Mouse (Mus musculus) v-Abl transformed pro-B cells (cell line): ENCODE data around the gene St6galnac3.

ENCODE experiments used
- in situ Hi-C, 2 experiments: fragments of 400-800 bp; cut with MboI; formaldehyde crosslinking; loops; one replicate each; pipeline ENCODE4 v1.15.1; 2025; ENCODE audit not compliant: unreplicated experiment in 2 of 2

The St6galnac3 gene

DNA sequence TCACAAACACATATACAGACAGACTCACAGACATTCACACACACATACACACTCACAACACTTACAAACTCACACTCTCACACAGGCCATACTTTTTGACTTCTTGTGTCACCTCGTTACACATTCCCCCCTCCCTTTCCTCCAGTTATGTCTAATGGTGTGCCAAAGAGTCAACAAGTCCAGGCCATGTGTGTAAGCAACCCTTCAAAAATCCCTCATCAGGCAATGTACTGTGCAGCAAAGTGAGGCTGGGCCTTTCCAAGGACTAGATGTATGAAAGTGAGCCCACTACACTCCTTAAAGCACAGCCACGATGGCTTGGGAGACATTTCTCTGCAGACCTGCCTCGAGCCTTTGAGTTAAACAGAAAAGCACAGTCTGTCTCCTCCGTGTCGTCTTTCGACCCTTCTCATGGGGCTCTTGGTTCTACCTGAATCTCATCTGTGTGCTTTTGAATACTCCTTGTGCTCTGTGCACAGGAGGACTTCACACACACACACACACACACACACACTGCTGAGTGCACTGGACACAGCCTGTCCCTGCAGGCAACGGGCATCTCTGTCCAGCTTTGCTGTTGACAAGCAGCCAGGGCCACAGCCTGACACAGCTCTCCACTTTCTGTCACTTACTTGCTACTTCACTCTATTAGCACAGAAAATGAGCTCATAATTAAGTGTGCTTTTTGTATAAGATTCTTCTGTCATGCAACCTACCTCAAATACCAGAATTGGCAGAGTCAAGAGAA is 177.9 kb downstream of the St6galnac3 start:
- in situ Hi-C loops: no loop called here

DNA sequence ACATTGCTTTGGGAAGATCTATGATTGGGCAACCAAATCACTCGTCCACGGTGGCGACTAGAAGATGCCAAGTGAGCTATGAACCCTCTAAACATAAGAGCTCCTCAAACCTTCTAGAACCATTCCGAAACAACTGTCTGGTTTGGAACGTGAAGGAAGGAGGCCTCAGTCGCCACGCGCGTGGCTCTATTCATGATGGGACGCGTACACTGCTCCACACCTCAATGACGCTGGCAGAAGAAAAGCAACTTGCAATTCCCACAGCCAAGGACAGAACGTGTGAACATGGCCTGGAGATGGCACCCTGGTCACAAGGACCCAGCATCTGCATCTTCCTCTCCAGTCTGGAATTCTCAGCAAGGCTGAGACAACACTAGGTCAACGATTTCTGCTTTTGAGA is 185.1 kb downstream of the St6galnac3 start:
- in situ Hi-C loops: no loop called here

DNA sequence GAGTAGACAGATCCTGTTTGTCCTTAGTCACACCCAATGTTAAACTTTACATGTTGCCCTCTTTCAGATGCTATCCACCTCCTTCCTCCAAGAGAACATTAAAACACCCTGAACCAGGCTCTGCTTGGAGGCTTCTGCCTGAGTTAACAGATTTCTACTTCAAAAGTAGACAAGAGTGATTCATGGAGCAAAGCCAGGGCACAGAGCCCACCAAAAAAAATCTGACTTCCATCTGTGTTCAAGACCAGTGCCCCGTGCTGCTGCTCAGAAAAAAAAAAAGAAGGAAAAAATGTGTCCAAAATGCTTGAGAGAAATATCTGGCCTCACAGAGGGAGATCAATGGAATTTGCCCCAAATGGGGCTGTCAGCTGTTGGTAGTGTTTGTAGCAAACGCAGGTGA is 186.6 kb downstream of the St6galnac3 start:
- in situ Hi-C loops: no loop called here

DNA sequence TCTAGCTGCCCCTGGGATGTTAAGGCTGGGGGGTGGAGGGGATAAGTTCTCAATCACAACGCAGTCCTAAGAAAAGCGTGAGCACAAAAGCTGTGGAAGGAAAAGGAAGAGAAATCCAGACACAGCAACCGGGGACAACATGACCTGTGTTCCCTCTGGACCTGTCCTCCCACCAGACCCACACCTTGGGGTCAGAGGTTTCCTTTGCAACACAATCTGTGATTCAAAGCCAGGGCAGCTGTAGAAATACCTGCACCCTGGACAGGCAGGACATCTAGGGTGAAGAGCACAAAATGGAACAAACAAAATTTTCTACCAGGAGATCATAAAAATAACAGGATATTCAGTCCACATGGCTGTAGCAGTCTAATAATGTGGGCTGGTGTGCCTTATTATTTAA is 187.5 kb downstream of the St6galnac3 start:
- in situ Hi-C loops: no loop called here

DNA sequence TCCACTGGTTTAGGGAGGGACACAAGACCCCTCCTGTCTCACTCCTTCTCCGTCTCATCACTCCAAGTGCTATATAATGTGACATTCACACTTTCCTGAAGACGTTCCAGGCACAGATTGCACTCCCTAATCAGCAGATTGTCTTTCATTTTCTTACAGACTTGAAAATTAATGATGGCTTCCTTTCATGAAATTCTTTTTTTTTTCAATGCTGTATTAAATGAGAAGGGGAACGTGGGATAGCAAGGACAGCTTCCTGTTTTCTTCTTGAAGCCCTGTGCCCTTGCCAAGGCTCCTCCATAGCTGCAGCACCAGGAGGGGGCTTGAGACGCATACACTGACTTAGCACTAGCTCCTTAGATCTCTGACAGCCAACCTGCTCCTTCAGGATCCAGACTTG is 188.7 kb downstream of the St6galnac3 start:
- in situ Hi-C loops: no loop called here

DNA sequence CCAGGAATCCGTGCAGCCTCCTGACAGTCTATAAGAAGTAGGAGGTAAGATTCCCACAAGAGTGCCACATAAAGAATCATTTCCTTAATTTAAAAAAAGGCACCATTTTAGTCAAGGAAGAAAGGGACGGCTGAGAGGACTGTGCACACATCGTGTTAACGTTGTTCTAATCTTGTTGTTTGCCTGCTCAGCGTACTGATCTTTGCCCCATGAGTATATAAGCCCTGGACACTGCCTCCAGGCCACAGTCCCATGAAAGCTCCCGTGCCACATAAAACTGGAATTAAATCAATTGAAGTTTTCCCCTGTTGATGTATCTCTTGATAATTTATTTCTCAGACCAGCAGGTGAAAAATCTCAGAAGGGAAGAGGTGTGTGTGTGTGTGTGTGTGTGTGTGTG is 195.8 kb downstream of the St6galnac3 start:
- in situ Hi-C loops: no loop called here

DNA sequence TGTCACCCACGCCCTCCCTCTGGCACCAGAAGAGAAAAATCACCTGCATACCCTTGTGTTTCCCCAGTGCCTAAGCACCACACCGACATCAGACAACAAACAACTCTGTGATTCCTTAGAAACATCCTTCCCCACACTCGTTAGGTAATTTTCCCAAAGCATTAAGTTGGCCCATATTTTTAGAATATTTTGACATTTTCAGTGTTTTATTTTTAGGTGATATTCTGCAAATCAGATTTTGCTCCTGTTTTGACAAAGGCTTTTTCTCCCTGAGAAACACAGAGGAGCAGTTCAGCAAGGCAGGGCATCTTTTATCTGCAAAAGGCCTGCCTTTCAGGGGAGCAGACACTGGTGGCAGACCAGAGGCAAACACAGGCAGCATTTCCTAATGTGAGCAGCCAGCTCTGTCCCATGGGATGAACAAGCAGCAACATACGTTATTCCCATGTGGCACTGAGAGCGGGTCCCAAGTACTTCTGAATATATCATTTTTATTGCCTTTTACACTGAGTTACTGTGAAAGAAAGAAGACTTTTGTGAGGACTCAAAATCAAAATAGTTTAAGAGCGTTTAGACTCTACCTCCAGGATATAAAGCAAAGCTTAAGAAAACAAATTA is 199.7 kb downstream of the St6galnac3 start:
- in situ Hi-C loops: no loop called here

DNA sequence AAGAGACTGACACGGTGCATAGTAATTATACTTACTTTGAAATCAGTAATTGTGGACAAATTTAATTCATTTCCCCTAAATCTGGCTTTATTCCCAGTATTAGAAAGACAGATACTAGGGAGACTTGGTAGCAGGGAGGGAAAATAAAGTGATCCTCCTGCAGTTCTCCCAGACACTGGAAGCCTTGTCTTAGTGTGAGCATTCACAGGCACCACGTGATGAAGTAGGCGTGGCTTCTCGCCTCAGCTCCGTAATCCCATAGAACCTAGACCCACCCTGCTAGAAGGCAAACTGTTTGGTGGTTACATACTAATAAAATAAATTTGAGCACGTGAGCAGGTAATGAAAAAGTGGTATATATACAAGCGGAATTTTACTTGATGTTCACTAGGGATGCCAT is 208.1 kb downstream of the St6galnac3 start:
- in situ Hi-C loops: no loop called here

DNA sequence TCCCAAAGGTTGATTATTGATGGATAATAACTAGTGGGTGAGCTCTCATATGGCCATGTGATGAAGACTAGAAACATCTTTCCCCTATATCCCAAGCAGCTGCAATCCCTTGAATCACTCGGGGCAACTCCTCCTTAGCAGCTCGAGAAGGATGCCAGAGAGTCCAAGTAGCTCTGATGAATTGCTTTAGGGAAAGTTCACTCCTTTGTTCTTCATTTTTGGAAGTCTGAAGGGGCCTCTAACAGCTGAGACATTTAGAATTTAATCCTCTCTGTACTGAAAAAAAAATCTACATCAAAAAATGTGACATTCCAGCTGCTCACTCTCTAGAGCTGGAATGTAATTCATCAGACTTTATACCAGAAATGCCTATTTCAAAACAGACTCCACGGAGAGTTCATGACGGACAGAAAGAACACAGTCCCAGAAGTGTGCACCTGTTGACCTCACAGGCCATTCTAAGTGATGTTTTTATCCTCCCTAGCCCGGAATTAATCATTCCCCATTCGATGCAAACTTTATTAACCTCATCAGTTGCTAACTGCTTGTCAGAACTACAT is 211.4 kb downstream of the St6galnac3 start:
- in situ Hi-C loops: no loop called here

DNA sequence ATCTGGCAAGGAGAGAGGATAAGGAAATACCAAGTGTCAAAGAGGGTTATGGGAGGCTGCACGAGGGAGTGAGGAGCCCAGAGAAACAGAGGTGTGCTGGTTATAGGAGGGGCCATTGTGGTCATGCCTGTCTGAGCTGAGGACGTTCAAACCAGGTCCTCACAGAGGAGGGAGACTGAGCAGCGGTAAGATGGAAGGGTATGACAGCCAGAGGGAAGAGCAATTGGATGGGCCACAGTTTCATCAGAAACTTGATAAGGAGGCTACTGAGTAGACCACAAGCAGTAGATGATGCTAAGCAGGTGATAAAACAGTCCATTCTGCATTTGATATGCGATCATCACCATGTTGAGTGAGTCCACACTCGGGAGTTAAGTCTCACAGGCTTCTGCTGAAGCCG is 212.4 kb downstream of the St6galnac3 start:
- in situ Hi-C loops: no loop called here

DNA sequence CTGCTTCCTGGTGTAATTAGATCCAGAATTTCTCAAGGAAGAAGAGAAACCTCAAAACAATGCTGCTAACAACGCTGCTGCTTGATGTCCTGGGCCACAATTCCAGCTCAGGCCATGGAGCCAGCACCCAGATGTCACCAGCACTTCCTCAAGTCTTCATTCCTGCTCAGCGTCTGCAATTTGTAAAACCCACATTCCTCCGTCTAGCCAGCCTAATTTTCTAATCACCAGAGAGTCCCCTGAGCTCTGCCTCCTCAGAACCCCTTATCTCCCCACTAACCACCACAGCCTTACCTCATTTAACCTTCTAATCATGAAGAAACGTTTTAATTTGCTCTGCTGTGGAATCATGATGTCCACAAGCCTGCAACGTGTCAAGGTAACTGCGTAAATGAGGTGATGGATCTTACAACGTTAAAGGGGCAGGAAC is 213.8 kb downstream of the St6galnac3 start:
- in situ Hi-C loops: no loop called here

DNA sequence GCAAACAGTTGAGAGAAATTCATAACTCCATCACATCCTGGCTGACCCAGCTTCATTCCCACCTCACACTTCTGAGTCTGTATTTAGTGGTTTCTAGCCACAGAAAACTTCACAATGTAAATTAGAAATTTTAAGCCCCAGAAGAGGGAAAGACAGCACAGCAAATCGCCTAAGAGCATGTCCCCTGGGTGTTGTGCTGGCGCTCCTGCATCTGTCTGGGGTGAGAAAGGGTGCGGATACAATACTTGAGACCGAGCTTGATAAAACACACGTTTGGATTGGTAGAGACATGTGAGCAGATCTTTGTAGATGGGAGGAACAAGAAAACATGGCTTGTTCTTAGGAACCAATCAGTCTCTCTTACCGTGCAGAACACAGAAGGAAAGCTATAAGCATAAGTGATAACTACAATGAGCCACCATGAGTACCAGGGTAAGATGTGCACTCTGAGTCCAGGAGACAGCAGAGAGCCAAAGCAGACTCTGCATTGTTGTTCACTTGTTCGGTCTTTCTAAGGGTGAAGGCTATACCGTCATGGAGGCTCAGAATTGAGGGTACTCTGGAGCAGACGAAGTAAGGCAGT is 214.8 kb downstream of the St6galnac3 start:
- in situ Hi-C loops: no loop called here

DNA sequence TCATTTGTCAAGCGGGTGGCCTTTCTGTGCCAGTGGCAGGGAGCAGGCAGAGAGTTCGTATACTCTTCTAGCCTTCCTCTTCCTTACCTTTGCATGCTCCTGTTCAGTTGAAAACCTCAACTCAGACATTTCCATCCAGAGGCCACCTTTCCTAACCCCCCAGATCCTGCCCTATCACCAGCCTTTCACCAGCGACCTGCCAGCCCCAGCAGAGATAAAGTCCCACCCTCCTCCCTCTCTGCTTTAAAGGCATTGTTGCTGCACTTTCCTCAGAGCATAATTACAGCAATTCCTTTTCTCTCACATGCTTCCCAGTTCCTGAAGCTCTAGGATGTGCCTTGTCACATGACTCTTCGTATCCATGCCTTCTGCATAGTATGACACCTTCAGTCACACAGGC is 215.3 kb downstream of the St6galnac3 start:
- in situ Hi-C loops: no loop called here

DNA sequence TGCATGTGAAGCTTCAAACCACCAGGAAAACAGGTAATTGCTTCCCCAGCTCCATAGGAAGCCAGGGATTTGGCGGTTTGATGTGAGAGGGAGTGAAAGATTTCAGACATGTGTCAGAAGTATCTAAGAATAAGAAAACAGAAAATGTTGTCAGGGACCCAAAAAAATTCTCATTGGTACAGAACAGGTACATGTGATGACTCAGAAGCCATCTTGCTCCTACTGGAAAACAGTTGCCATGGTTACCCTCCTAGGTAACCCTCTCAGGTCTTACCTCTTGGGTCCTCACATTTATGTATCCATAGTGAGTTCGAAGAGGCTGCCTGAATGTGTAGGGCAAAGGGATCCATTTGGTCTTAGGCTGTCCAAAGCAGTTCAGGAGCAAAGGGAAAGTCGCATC is 215.9 kb downstream of the St6galnac3 start:
- in situ Hi-C loops: no loop called here

DNA sequence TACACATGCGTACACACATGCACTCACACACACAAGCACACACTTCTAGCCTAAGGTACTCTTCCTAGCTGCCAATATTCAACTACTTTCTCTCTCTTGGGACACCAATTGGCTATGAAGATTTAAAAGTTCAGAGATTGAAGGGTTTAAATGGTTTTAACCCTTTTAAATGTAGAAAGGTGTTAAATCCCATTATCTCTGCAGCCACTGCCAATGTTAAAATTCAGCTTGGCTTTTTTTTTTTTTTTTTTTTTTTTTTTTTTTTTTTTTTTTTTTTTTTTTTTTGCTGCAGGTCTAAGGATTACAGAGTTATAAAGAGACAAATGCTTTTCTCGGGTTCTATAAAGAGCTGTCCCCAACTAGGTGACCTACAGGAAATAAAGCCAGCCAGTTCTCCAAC is 216.4 kb downstream of the St6galnac3 start:
- in situ Hi-C loops: no loop called here

DNA sequence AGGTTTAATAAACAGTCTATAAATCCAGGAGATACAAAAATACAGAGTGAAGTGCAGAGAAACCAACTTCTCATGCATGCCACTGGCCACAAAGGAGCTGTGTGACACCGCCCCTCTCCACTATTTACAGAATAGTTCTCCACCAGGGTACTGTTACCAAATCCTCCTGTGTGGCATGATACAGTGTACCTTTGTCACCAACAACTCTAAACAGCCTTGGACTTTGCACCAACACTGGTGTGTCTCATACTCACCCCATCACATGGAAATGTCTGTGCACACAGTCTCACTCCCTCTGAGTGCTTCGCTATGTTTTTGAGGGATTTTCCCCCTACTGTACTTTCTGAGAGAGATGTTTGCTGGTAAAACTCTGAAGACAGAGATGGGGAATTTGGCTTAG is 217.4 kb downstream of the St6galnac3 start:
- in situ Hi-C loops: no loop called here

DNA sequence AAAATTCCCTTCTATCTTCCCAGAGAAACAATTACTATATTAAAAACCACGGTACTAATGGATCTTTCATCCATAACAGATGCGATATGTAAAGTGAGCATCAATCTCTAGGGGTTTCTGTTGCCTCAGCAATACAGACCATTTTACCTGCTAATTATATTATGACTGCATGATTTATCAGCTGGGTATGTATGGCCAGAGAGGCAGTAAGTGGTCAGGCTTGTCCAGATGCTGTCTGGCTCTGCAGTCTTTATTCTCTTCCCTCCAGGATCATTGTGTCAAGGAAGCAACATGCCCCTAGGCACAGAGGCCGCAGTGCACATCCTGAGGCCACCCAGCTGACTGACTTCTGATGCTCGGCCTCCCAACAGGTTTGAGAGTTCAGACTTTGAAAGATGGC is 222.5 kb downstream of the St6galnac3 start:
- in situ Hi-C loops: no loop called here

DNA sequence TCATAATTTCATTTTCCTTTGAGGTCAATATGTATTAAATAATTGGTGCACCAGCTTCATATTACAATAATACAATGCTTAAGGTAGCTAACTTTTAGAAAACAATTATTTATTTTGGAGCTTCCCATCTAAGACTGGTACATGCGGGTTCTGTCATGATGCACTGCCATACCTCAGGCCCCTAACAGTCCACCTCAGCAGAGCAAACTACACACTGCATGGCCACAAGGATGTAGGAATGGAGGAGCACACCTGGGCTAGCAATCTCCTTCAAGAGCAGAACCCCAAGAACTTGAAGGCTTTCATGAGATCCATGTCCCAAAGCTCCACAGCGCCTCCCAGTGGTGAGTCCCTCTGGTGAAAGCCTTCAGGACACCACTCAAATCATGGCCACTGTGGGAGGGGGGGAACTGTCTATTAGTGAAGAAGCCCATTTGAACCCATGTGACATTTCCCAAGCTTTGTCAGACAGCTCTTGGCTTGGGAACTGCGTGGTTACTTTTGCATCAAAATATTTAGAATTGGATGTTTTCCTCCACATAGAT is 223.6 kb downstream of the St6galnac3 start:
- in situ Hi-C loops: no loop called here

DNA sequence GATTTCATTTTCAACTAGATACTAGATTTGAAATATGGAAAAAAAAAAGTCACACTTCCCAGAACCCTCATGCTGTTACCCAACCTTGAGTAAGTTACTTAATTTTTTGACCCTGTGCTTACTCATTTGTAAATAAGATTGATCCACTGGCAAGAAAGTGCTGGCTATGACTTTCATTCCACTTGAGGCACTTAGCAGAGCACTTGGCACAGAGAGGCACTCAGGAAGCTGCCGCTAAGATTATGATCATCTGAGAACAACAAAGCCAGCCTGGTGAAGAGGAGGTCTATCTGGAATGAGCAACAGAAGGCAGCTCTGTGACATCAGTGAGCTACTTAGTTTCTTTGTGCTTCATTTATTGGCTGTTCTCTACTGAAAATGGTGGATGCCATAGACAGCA is 232.0 kb downstream of the St6galnac3 start:
- in situ Hi-C loops: no loop called here

DNA sequence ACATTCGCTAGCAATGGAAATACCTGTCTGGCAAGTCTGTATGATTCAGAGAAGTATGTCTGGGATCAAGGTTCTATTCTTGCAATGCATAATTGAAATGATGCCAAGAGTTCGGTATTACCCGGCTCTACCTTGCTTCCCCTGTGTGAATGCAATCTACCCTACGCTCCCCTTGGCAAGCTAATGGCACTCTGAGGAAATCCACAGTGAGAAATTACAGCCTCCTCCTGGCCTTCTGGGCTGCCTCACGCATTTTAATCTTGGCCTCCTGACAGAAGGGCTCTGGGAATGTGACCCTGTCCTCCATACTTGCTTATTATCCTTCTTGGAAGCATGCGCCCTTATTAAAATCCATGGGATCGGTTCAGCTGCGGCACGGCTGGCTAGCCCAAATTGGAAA is 235.3 kb downstream of the St6galnac3 start:
- in situ Hi-C loops: no loop called here

DNA sequence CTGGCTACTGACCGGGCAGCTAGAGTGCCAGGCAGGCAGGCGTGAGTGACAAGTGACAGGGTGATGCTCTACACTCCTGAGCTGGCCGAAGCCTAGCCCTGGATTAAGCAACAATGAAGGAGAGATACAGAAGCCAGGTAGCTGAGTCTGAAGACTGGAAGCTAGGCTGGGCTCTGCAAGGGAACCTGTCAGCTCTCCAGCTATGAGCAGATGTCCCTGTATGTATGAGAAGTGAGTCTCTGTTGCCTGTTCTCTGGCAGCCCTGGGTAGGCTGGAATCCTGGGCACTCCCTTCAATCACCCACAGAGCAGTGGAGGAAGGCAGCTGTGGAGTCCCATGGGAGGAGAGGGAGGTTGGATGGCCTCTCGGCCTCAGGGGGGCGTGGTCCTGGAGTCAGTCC is 236.0 kb downstream of the St6galnac3 start:
- in situ Hi-C loops: no loop called here

DNA sequence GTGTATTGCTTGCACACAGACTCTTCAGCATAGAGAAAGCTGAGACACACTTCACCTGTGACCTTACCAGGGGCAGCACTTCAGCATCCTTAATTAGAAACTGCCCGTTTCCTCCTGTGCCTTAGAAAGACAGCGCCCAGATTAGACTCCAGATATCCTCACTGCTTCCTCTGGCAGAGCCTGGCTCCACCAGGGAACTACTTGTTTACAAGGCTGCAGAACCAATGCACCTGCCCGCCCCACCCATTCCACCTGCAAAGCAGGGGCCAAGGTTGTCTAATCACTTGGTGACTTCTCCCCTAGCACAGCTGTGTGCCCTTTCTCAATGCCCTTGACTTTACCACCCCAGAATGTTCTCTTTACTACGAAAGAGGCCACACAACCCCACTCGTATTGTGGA is 239.8 kb downstream of the St6galnac3 start:
- in situ Hi-C loops: no loop called here
